In the genomic region with DNA sequence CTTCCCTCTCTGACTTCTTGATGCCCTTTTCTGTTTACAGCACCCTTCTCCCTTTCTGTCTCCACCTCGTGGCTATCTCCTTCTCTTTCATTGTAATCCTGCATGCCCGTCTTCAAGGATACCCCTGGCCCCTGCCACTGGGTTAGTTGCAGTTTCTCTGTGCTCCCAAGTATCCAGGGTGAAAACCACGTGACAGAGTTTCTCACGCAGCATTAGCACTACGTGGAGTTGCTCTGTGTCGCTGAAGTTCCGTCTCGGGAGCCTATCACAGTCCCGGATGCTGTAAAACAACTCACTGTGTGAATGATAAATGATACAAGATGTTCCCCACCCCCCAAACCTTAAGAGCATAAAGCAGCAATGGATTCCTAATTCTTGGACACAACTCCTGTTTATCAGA, we compare ENCODE assay signal across 12 mouse cellular contexts. TPM values are rescaled to one million over a fixed set of nuclear protein-coding genes. Genes with fewer than 3 reads are reported as not detected.
DNase-seq lines count a peak whose midpoint lies in the region; ATAC-seq and TF ChIP-seq lines count a peak whose summit lies in the region.
"Had no signal": no experiment of that assay in that cellular context is flagged by ENCODE, and none has a peak within 500 bp of the region (broad histone marks: within the 10 kb centered on the region; RNA-seq: fewer than 3 reads in every experiment).

No protein-coding gene starts in this region.

- TF ChIP-seq CTCF in lung, embryonic 14.5 days (IDR thresholded peaks at IDR 0.05; ENCODE audit: low read depth) = no peak

- H3K4me3 ChIP-seq in lung, embryonic 14.5 days (ENCODE audit: low read depth, low read length) = no peak overlapping the region; the same call in 1 of the 2 replicates
- no peak overlapping the region for H3K4me3 ChIP-seq in embryonic facial prominence, embryonic 15.5 days (replicated peaks)
- H3K4me3 ChIP-seq in neural tube, embryonic 13.5 days = no peak overlapping the region

- H3K36me3 ChIP-seq in lung, embryonic 14.5 days (ENCODE audit: insufficient read depth) = no peaks in the 10 kb centered on the region
- no peaks in the 10 kb centered on the region for H3K36me3 ChIP-seq in embryonic facial prominence, embryonic 15.5 days
- no peaks in the 10 kb centered on the region for H3K36me3 ChIP-seq in neural tube, embryonic 13.5 days

- H3K4me2 ChIP-seq in lung, embryonic 14.5 days = peak overlapping the region; percentile 45
- peak overlapping the region; percentile 17; the same call in 1 of the 2 replicates for H3K4me2 ChIP-seq in embryonic facial prominence, embryonic 15.5 days (replicated peaks)
- H3K4me2 ChIP-seq in neural tube, embryonic 13.5 days = peak overlapping the region; percentile 38

- ATAC-seq in frontal cortex, adult (ENCODE audit: low TSS enrichment) = 0 out of 2 replicates have a peak, but pooled peaks have one; percentile 41
- ATAC-seq in lung, embryonic 14.5 days (ENCODE audit: insufficient read depth) = peak; percentile 75; the same call in 1 of the 2 replicates
- no peak for ATAC-seq in embryonic facial prominence, embryonic 15.5 days (ENCODE audit: insufficient number of reproducible peaks, low FRiP score, low TSS enrichment, low read depth)
- ATAC-seq in neural tube, embryonic 13.5 days (ENCODE audit: low read depth) = no peak
- ATAC-seq in erythroblast, adult 5-6 weeks (replicated peaks; ENCODE audit: low FRiP score, poor library complexity, severe bottlenecking) = no peak
- ATAC-seq: Patski had no signal

- no peaks in the 10 kb centered on the region for H3K4me1 ChIP-seq in lung, embryonic 14.5 days (ENCODE audit: insufficient read depth)
- H3K4me1 ChIP-seq in embryonic facial prominence, embryonic 15.5 days = no peaks in the 10 kb centered on the region
- H3K4me1 ChIP-seq in neural tube, embryonic 13.5 days (replicated peaks) = peaks cover 7% of the 10 kb centered on the region

- H3K9me3 ChIP-seq in lung, embryonic 14.5 days (ENCODE audit: low read depth, low read length) = no peaks in the 10 kb centered on the region
- H3K9me3 ChIP-seq in embryonic facial prominence, embryonic 15.5 days (replicated peaks) = no peaks in the 10 kb centered on the region
- H3K9me3 ChIP-seq in neural tube, embryonic 13.5 days = no peaks in the 10 kb centered on the region

- 7% methylated on average over 9 of the region's 9 CpGs for WGBS in lung, embryonic 14.5 days
- 10% methylated on average over 9 of the region's 9 CpGs for WGBS in embryonic facial prominence, embryonic 15.5 days
- WGBS in neural tube, embryonic 13.5 days = 13% methylated on average over 9 of the region's 9 CpGs

- H3K9ac ChIP-seq in lung, embryonic 14.5 days = no peak overlapping the region
- no peak overlapping the region for H3K9ac ChIP-seq in embryonic facial prominence, embryonic 15.5 days
- 0 out of 2 replicates have a peak overlapping the region, but pooled peaks have one; percentile 1 for H3K9ac ChIP-seq in neural tube, embryonic 13.5 days

- no peak overlapping the region for H3K27ac ChIP-seq in lung, embryonic 14.5 days (ENCODE audit: low read depth)
- no peak overlapping the region for H3K27ac ChIP-seq in embryonic facial prominence, embryonic 15.5 days (replicated peaks)
- H3K27ac ChIP-seq in neural tube, embryonic 13.5 days (replicated peaks) = no peak overlapping the region

- H3K27me3 ChIP-seq in lung, embryonic 14.5 days (ENCODE audit: insufficient read depth, low read length) = no peaks in the 10 kb centered on the region
- H3K27me3 ChIP-seq in embryonic facial prominence, embryonic 15.5 days = no peaks in the 10 kb centered on the region
- no peaks in the 10 kb centered on the region for H3K27me3 ChIP-seq in neural tube, embryonic 13.5 days

- DNase-seq in frontal cortex, postnatal 25 days (ENCODE audit: low spot score in 2 of 2) = no peak
- DNase-seq in lung, embryonic 14.5 days = peak; percentile 16
- DNase-seq in lung, postnatal 36 days = no peak
- no peak for DNase-seq in frontal cortex, postnatal 10 days (ENCODE audit: low spot score in 2 of 2)
- DNase-seq: adrenal gland, postnatal 14 days; cerebellum, adult 18-20 months; kidney, postnatal 14 days had no signal

RNA-seq across cellular contexts. Expression of a gene that starts 26.9 kb away (rescaled TPM):
- 0.30 and 0.32 TPM in 2 replicates for polyA plus RNA-seq in lung, embryonic 14.5 days (2014; fragmentation: Nextera tagmentation; extraction: Ambion mirVana)
- polyA plus RNA-seq in embryonic facial prominence, embryonic 15.5 days (2015; fragmentation: Nextera tagmentation; extraction: Ambion mirVana) = 0.08 and 0.19 TPM in 2 replicates
- polyA plus RNA-seq in neural tube, embryonic 13.5 days (2015; fragmentation: Nextera tagmentation; extraction: Ambion mirVana) = 0.15 and 0.23 TPM in 2 replicates
- total RNA-seq in erythroblast, adult 5-6 weeks (2015; ENCODE audit: low replicate concordance) = not detected in 2 replicates
- not detected in 2 replicates for total RNA-seq in erythroblast, adult 5-6 weeks (2017; ENCODE audit: low replicate concordance)

Comparison
In these comparisons a context has a peak if more than half of its experiments do, and no peak if none do; other contexts are left out.
1. ATAC-seq: peak in frontal cortex, adult (single experiment) and lung, embryonic 14.5 days (single experiment); none in embryonic facial prominence, embryonic 15.5 days (single experiment), neural tube, embryonic 13.5 days (single experiment) and erythroblast, adult 5-6 weeks (single experiment).
2. Peak in every context shown above with its lines, with median percentiles within 50 percentile points of each other: H3K4me2 ChIP-seq.